Mouse (Mus musculus) thymus, postnatal 25 days (tissue): ENCODE results near the gene Adarb1.

Experiments used
- DNase-seq: peaks from one replicate; pipeline ENCODE4 v3.0.0; 2022

The Adarb1 gene

GRCm38 (mm10) chr10:77418138-77418537, at the start of gene Adarb1:
TSS of gene Adarb1 (minus strand) at chr10:77418270.
- peak; percentile 90 for DNase-seq

- no peak for DNase-seq
Measured at GRCm38 (mm10) chr10:77467407-77467806, 49.3 kb upstream of the Adarb1 start.

- no peak for DNase-seq
Measured at GRCm38 (mm10) chr10:77465902-77466301, 47.8 kb upstream of the Adarb1 start.

GRCm38 (mm10) chr10:77464181-77464936, 46.3 kb upstream of the Adarb1 start:
- peak; percentile 18 for DNase-seq

GRCm38 (mm10) chr10:77461161-77461560, 43.1 kb upstream of the Adarb1 start:
- DNase-seq = no peak

- DNase-seq = no peak
Measured at GRCm38 (mm10) chr10:77457701-77458100, 39.6 kb upstream of the Adarb1 start.

GRCm38 (mm10) chr10:77456507-77456906, 38.4 kb upstream of the Adarb1 start:
- no peak for DNase-seq

GRCm38 (mm10) chr10:77455251-77456010, 37.4 kb upstream of the Adarb1 start:
- DNase-seq = no peak

GRCm38 (mm10) chr10:77454795-77455194, 36.7 kb upstream of the Adarb1 start:
- DNase-seq = no peak

GRCm38 (mm10) chr10:77451822-77452221, 33.8 kb upstream of the Adarb1 start:
- no peak for DNase-seq

- no peak for DNase-seq
Measured at GRCm38 (mm10) chr10:77450159-77450464, 32.0 kb upstream of the Adarb1 start.

GRCm38 (mm10) chr10:77449315-77450158, 31.5 kb upstream of the Adarb1 start:
- DNase-seq = no peak

- DNase-seq = no peak
Measured at GRCm38 (mm10) chr10:77448698-77449247, 30.7 kb upstream of the Adarb1 start.

GRCm38 (mm10) chr10:77448209-77448608, 30.1 kb upstream of the Adarb1 start:
- no peak for DNase-seq

GRCm38 (mm10) chr10:77447755-77448154, 29.7 kb upstream of the Adarb1 start:
- DNase-seq = no peak

- no peak for DNase-seq
Measured at GRCm38 (mm10) chr10:77442250-77442649, 24.2 kb upstream of the Adarb1 start.

GRCm38 (mm10) chr10:77441812-77442211, 23.7 kb upstream of the Adarb1 start:
- DNase-seq = no peak

GRCm38 (mm10) chr10:77440841-77441755, 23.0 kb upstream of the Adarb1 start:
- DNase-seq = no peak

- DNase-seq = no peak
Measured at GRCm38 (mm10) chr10:77440286-77440685, 22.2 kb upstream of the Adarb1 start.

- DNase-seq = no peak
Measured at GRCm38 (mm10) chr10:77439026-77439425, 21.0 kb upstream of the Adarb1 start.

GRCm38 (mm10) chr10:77438021-77438420, 20.0 kb upstream of the Adarb1 start:
- no peak for DNase-seq

GRCm38 (mm10) chr10:77435343-77435742, 17.3 kb upstream of the Adarb1 start:
- no peak for DNase-seq
